Mouse (Mus musculus): ENCODE measurements around the gene Gm49387.

DNA sequence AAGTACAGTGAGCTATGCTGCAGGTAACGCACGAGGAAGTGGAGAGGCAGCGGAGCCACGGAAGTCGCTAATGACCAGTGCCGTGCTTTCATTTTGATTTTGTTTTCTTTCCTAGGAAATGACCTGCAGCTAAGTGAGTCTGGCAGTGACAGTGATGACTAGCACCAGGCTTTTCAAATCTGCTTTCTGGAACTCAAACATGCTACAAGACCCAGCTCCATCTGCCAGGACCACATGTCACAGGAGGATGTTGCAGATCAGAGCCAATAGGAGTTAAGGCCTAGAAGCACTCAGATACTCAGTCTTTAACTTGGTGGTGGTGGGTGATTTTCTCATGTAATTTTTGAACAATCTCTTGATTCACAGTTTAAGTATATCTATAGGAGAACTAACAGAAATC is 134.2 kb downstream of the Gm49387 start:
- TF ChIP-seq POLR2A (IDR thresholded peaks at IDR 0.05; ENCODE audit: insufficient read length, low read depth), result no peak
- no peak for TF ChIP-seq CEBPB (IDR thresholded peaks at IDR 0.05; ENCODE audit: insufficient read depth, poor library complexity, severe bottlenecking)
- no peak for TF ChIP-seq MAX (IDR thresholded peaks at IDR 0.05; ENCODE audit: low read depth)
- no peak for TF ChIP-seq POLR2AphosphoS2 (IDR thresholded peaks at IDR 0.05; ENCODE audit: insufficient read length, low read depth)
- no peak for TF ChIP-seq TCF12 (IDR thresholded peaks at IDR 0.05; ENCODE audit: insufficient read depth, poor library complexity, severe bottlenecking)
- TF ChIP-seq USF1 (IDR thresholded peaks at IDR 0.05; ENCODE audit: low read depth), result no peak
- no peak for TF ChIP-seq MYOD1 (IDR thresholded peaks at IDR 0.05; ENCODE audit: control insufficient read depth in 1 of 3, insufficient read length in 2 of 3, low read depth in 2 of 3)
- no peak for TF ChIP-seq TCF3 (IDR thresholded peaks at IDR 0.05; ENCODE audit: insufficient read length, low read depth)
- TF ChIP-seq E2F4 (IDR thresholded peaks at IDR 0.05; ENCODE audit: insufficient read depth), result no peak
- no peak for TF ChIP-seq REST (IDR thresholded peaks at IDR 0.05; ENCODE audit: insufficient read depth, insufficient read length)

All from myocyte (in vitro differentiated cells).